Mouse (Mus musculus): ENCODE data around the gene Tox3.

DNA sequence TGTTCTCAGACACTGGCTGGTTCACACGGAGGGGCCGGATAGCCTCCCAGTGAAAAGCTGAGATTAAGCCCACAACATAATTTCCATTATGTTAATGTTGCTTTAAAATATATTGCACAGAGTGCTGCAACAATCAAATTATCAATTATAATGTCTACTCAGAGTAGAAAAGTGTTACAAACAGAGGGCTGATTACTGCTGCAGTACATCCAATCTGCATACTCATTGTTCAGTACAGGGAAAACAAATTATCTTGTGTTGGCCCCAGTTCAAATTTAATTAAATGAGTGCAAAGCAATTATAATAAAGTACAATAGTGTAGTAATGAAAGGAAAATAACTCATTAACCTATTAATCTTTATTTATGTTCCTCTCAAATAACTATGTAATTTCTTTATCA, 44.5 kb upstream of the Tox3 start:
- TF ChIP-seq POLR2A (IDR thresholded peaks at IDR 0.05; ENCODE audit: low read depth, low read length) (no peak), CTCF (IDR thresholded peaks at IDR 0.05; ENCODE audit: extremely low read depth, insufficient read length, insufficient replicate concordance, low read depth, low read length) (no peak)

Data from small intestine, adult 2 months (tissue).